35 mouse cellular contexts compared by ENCODE assay signal in the genomic region with DNA sequence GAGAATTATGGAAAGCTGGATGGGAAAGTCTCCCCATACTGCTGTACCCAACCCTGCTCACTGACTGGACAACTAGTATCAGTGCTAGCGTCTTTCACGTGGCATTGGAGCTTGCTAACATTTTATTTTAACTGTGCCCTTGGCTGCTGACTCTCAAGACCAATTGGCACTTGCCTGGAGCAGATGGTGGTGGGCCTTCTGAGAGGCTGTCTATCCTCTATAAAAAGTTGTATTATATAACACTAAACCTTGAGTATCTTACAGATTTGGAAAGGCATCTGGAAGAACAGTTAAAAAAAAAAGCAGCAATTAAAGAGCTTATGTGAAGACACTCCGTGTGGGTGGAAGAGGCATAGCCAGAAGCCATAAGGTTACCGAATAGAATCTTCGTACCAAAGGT. TPM values are rescaled to one million over a fixed set of nuclear protein-coding genes. Genes with fewer than 3 reads are reported as not detected.
A peak's percentile ranks its signal among the peaks of the same experiment; 100 is the strongest.
DNase-seq lines count a peak whose midpoint lies in the region; ATAC-seq and TF ChIP-seq lines count a peak whose summit lies in the region.
"Had no signal": no experiment of that assay in that cellular context is flagged by ENCODE, and none has a peak within 500 bp of the region (broad histone marks: within the 10 kb centered on the region; RNA-seq: fewer than 3 reads in every experiment).

No protein-coding gene starts in this region.

- no peak overlapping the region for H3K27ac ChIP-seq in cerebellum, adult 2 months (ENCODE audit: insufficient read depth, low read length)
- H3K27ac ChIP-seq: embryonic facial prominence, embryonic 13.5 days; forebrain, embryonic 10.5 days; forebrain, embryonic 15.5 days; hindbrain, embryonic 13.5 days; liver, embryonic 12.5 days had no signal

- H3K27me3 ChIP-seq in cerebellum, adult 2 months (ENCODE audit: control insufficient read depth, insufficient read depth, low read length) = no peaks in the 10 kb centered on the region
- H3K27me3 ChIP-seq: embryonic facial prominence, embryonic 13.5 days; forebrain, embryonic 15.5 days; heart, embryonic 12.5 days; liver, embryonic 12.5 days had no signal

- TF ChIP-seq CTCF in cerebellum, adult 2 months (IDR thresholded peaks at IDR 0.05; ENCODE audit: borderline replicate concordance, insufficient read depth, low read depth, low read length) = no peak

- no peak overlapping the region for H3K4me3 ChIP-seq in cerebellum, adult 2 months (replicated peaks; ENCODE audit: insufficient read depth, low read depth, low read length)
- H3K4me3 ChIP-seq: embryonic facial prominence, embryonic 13.5 days; forebrain, embryonic 10.5 days; forebrain, embryonic 15.5 days; heart, embryonic 12.5 days; hindbrain, embryonic 13.5 days; liver, embryonic 12.5 days had no signal

- TF ChIP-seq POLR2A in cerebellum, adult 2 months (IDR thresholded peaks at IDR 0.05; ENCODE audit: borderline replicate concordance, insufficient read depth, low read length) = no peak

- peak; percentile 38; the same call in 1 of the 2 replicates for ATAC-seq in frontal cortex, adult (ENCODE audit: low TSS enrichment)
- ATAC-seq: forebrain, embryonic 15.5 days; intestine, embryonic 16.5 days; liver, embryonic 12.5 days; liver, postnatal 0 days; midbrain, embryonic 16.5 days had no signal

- 61% methylated on average over 5 of the region's 5 CpGs for WGBS in cerebellum, adult 2 months

- H3K4me1 ChIP-seq in cerebellum, adult 2 months (ENCODE audit: control insufficient read depth, insufficient read depth, low read length) = no peaks in the 10 kb centered on the region
- H3K4me1 ChIP-seq: embryonic facial prominence, embryonic 13.5 days; forebrain, embryonic 10.5 days; forebrain, embryonic 15.5 days; heart, embryonic 12.5 days; hindbrain, embryonic 13.5 days; liver, embryonic 12.5 days had no signal

- intact Hi-C loops in left cerebral cortex, postnatal 4 days (cut with DNase I) = no loop called here
- intact Hi-C loops in left cerebral cortex, postnatal 25 days (cut with DNase I) = loop anchor here (2.0 kb wide), 1 partner anchor 15 kb away; no protein-coding TSS in a partner anchor

- no peak for DNase-seq in frontal cortex, postnatal 25 days (ENCODE audit: low spot score in 2 of 2)
- peak; percentile 62 to 80 for DNase-seq in left cerebral cortex, adult 9 months (ENCODE audit: low spot score in 2 of 2)
- DNase-seq in left cerebral cortex, postnatal 4 days = no peak
- peak; percentile 55 to 89 for DNase-seq in left cerebral cortex, postnatal 25 days (ENCODE audit: low spot score in 2 of 2)
- no peak for DNase-seq in cerebellum, adult 2 months
- no peak for DNase-seq in ovary, postnatal 10 days (ENCODE audit: low spot score)
- DNase-seq: adrenal gland, postnatal 10 days; cerebellum, adult 11 months; cerebellum, adult 9-11 months; gastrocnemius, postnatal 25 days; heart, adult 18-20 months; heart, postnatal 4 days; kidney, adult 9 months; kidney, postnatal 10 days; liver, postnatal 0 days; lung, postnatal 36 days had no signal

RNA-seq across cellular contexts. Expression of a gene that starts 11.7 kb away (rescaled TPM):
- total RNA-seq in left cerebral cortex, postnatal 4 days (2021) = not detected
- 1 to 10 TPM; 1.1 to 1.5 TPM for total RNA-seq in left cerebral cortex, postnatal 25 days (2021)
- polyA plus RNA-seq in cerebellum, adult 2 months (2012; rRNA removed) = 1.9 and 2.8 TPM in 2 replicates
- total RNA-seq: adrenal gland, postnatal 10 days; CH12.LX; ES-E14; heart, postnatal 4 days; megakaryocyte, adult 5-6 weeks had no signal
- polyA plus RNA-seq: C2C12; forebrain, embryonic 10.5 days; forebrain, embryonic 15.5 days; heart, embryonic 12.5 days; heart, postnatal 0 days; large intestine, adult 2 months; limb, embryonic 14.5 days; midbrain, embryonic 11.5 days; neural tube, embryonic 11.5 days had no signal

RNA-seq across cellular contexts. Expression of a gene that starts 32.0 kb away (rescaled TPM):
- total RNA-seq in left cerebral cortex, postnatal 4 days (2021) = under 1 TPM; 0.70 to 0.89 TPM
- total RNA-seq in left cerebral cortex, postnatal 25 days (2021) = 100 to 1,000 TPM in 1 of 2 experiments, 10 to 100 TPM in 1; 26.7 to 103 TPM
- polyA plus RNA-seq in cerebellum, adult 2 months (2012; rRNA removed) = 78.8 and 109 TPM in 2 replicates

RNA-seq across cellular contexts. Expression of a gene that starts 33.7 kb away (rescaled TPM):
- not detected for total RNA-seq in left cerebral cortex, postnatal 4 days (2021)
- under 1 TPM in 1 of 2 experiments, not detected in 1; 0.41 TPM for total RNA-seq in left cerebral cortex, postnatal 25 days (2021)
- polyA plus RNA-seq in cerebellum, adult 2 months (2012; rRNA removed) = 0.11 and 0.34 TPM in 2 replicates
- total RNA-seq: adrenal gland, postnatal 10 days; CH12.LX; gastrocnemius, adult 18-20 months; gastrocnemius, postnatal 25 days; heart, postnatal 4 days had no signal
- polyA plus RNA-seq: C2C12; forebrain, embryonic 15.5 days; heart, embryonic 12.5 days; heart, postnatal 0 days; hindbrain, embryonic 13.5 days; liver, embryonic 12.5 days; liver, postnatal 0 days; midbrain, embryonic 11.5 days; midbrain, embryonic 16.5 days; neural tube, embryonic 11.5 days had no signal

RNA-seq across cellular contexts. Expression of a gene that starts 52.6 kb away (rescaled TPM):
- 10 to 100 TPM; 17.9 to 19.4 TPM for total RNA-seq in left cerebral cortex, postnatal 4 days (2021)
- 100 to 1,000 TPM; 245 to 264 TPM for total RNA-seq in left cerebral cortex, postnatal 25 days (2021)
- polyA plus RNA-seq in cerebellum, adult 2 months (2012; rRNA removed) = 151 and 165 TPM in 2 replicates
- total RNA-seq: CH12.LX had no signal
- polyA plus RNA-seq: C2C12 had no signal

Comparison
In these comparisons a context has a peak if more than half of its experiments do, and no peak if none do; other contexts are left out.
1. DNase-seq: peak in left cerebral cortex, adult 9 months (2 of 2) and left cerebral cortex, postnatal 25 days (2 of 2); none in frontal cortex, postnatal 25 days (0 of 2), left cerebral cortex, postnatal 4 days (single experiment), cerebellum, adult 2 months (0 of 2) and ovary, postnatal 10 days (single experiment).
2. RNA of a gene that starts 32.0 kb away (total RNA-seq): 26.7 to 103 TPM in left cerebral cortex, postnatal 25 days; 0.70 to 0.89 TPM in left cerebral cortex, postnatal 4 days; every median in the first group is over 10 times any median in the second.